ENCODE assay signal across 8 mouse cellular contexts in genomic region chr19:18974796-18975660, GRCm38 (mm10).
DNase-seq lines count a peak whose midpoint lies in the region; ATAC-seq lines count a peak whose summit lies in the region.

No protein-coding gene starts in this region.

- no peaks in the 10 kb centered on the region for H3K27me3 ChIP-seq in kidney, embryonic 14.5 days (ENCODE audit: control insufficient read depth, insufficient read depth, low read length)
- no peaks in the 10 kb centered on the region for H3K27me3 ChIP-seq in forebrain, embryonic 14.5 days (replicated peaks; ENCODE audit: control insufficient read depth, insufficient read depth, low read length)
- H3K27me3 ChIP-seq in midbrain, embryonic 15.5 days (replicated peaks) = no peaks in the 10 kb centered on the region

- H3K4me2 ChIP-seq in kidney, embryonic 14.5 days (replicated peaks; ENCODE audit: low read depth, low read length) = no peak overlapping the region
- H3K4me2 ChIP-seq in forebrain, embryonic 14.5 days (ENCODE audit: low read length) = no peak overlapping the region
- H3K4me2 ChIP-seq in midbrain, embryonic 15.5 days = no peak overlapping the region

- H3K9ac ChIP-seq in kidney, embryonic 14.5 days (ENCODE audit: low read depth, low read length) = no peak overlapping the region
- H3K9ac ChIP-seq in forebrain, embryonic 14.5 days (ENCODE audit: low read length) = no peak overlapping the region
- H3K9ac ChIP-seq in midbrain, embryonic 15.5 days = no peak overlapping the region

- ATAC-seq in kidney, embryonic 14.5 days (ENCODE audit: low FRiP score, low TSS enrichment) = no peak
- peak; percentile 86 for ATAC-seq in forebrain, embryonic 14.5 days
- peak; percentile 91 for ATAC-seq in midbrain, embryonic 15.5 days (replicated peaks)

- H3K4me3 ChIP-seq in kidney, embryonic 14.5 days (ENCODE audit: low read length) = no peak overlapping the region
- H3K4me3 ChIP-seq in forebrain, embryonic 14.5 days (ENCODE audit: low read depth, low read length) = no peak overlapping the region
- H3K4me3 ChIP-seq in midbrain, embryonic 15.5 days = no peak overlapping the region

- DNase-seq in kidney, adult 9 months = peak; percentile 36
- DNase-seq in NIH3T3 (ENCODE audit: low read depth) = peak; percentile 72
- peak; percentile 89 for DNase-seq in forebrain, embryonic 14.5 days (ENCODE audit: low spot score)
- peak; percentile 13 to 77 for DNase-seq in layer of hippocampus, adult 18-20 months (ENCODE audit: low spot score in 2 of 2)
- DNase-seq in thymus, postnatal 36 days = no peak
- no peak for DNase-seq in thymus, postnatal 4 days

- H3K4me1 ChIP-seq in kidney, embryonic 14.5 days (ENCODE audit: control insufficient read depth, insufficient read depth, low read length) = no peaks in the 10 kb centered on the region
- H3K4me1 ChIP-seq in forebrain, embryonic 14.5 days (ENCODE audit: control insufficient read depth, insufficient read depth, low read length) = no peaks in the 10 kb centered on the region
- 0 out of 2 replicates have a peak, but pooled peaks cover 2% of the 10 kb centered on the region for H3K4me1 ChIP-seq in midbrain, embryonic 15.5 days

- WGBS in kidney, embryonic 14.5 days = 66% methylated on average over 5 of the region's 5 CpGs
- WGBS in forebrain, embryonic 14.5 days = 58% methylated on average over 5 of the region's 5 CpGs
- 60% methylated on average over 5 of the region's 5 CpGs for WGBS in midbrain, embryonic 15.5 days

- no peak overlapping the region for H3K27ac ChIP-seq in kidney, embryonic 14.5 days (ENCODE audit: low read depth, low read length)
- no peak overlapping the region for H3K27ac ChIP-seq in forebrain, embryonic 14.5 days (ENCODE audit: low read depth, low read length)
- H3K27ac ChIP-seq in midbrain, embryonic 15.5 days = no peak overlapping the region

- no peaks in the 10 kb centered on the region for H3K9me3 ChIP-seq in kidney, embryonic 14.5 days (ENCODE audit: control insufficient read depth, low read length)
- no peaks in the 10 kb centered on the region for H3K9me3 ChIP-seq in forebrain, embryonic 14.5 days (replicated peaks; ENCODE audit: control insufficient read depth, low read length)
- no peaks in the 10 kb centered on the region for H3K9me3 ChIP-seq in midbrain, embryonic 15.5 days

- no peaks in the 10 kb centered on the region for H3K36me3 ChIP-seq in kidney, embryonic 14.5 days (ENCODE audit: control insufficient read depth, insufficient read depth, low read length)
- H3K36me3 ChIP-seq in forebrain, embryonic 14.5 days (ENCODE audit: control insufficient read depth, insufficient read depth, low read length) = no peaks in the 10 kb centered on the region; the same call in 1 of the 2 replicates
- H3K36me3 ChIP-seq in midbrain, embryonic 15.5 days (replicated peaks) = no peaks in the 10 kb centered on the region

Comparison
In these comparisons a context has a peak if more than half of its experiments do, and no peak if none do; other contexts are left out.
1. DNase-seq: peak in kidney, adult 9 months (single experiment), NIH3T3 (single experiment), forebrain, embryonic 14.5 days (single experiment) and layer of hippocampus, adult 18-20 months (2 of 2); none in thymus, postnatal 36 days (0 of 2) and thymus, postnatal 4 days (single experiment).